Mouse (Mus musculus): ENCODE data around the gene Tspan1.

The Tspan1 gene

GRCm38 (mm10) chr4:116165708-116166407, 1.5 kb downstream of the Tspan1 start:
- no peak for DNase-seq (ENCODE audit: low spot score)

DNA sequence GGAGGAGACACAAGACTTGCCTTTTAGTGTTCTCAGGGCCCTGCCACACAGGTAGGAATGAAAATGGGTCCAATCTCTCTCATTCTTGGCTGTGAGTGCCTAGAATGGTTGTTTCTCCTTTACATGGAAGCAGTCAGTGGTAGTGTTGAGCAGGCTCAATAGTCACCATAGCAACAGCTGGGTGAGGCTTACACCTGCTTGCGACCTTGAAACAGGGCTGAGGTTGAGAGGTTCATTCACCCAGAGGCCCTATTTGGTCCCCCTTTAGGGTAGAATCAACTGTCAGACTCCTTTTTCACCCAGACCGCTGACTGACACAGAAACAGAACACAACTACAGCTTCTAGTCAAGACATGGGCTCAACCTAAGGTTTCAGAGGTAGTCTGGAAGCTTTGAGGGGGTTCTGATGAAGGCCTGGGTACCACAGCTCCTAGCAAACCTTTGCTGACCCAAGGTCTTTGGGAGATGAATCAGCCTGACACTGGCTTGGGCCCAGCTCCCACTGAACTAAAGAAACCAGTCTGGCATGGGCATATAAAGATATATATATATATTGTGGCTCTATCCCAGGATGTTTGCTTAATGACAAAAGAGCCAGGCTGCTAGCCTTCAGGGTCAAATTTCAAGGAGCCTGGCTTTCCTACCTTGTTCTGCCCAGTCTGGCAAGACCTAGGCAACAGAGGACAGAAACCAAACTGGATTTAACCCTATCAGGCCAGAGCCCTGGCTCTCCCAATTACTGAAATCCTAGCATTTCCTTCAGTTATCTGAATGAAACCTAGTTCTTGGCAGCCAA, 2.4 kb downstream of the Tspan1 start:
- DNase-seq (ENCODE audit: low spot score) = no peak

- no peak for DNase-seq (ENCODE audit: low spot score)
These were observed 5.3 kb downstream of the Tspan1 start for GRCm38 (mm10) chr4:116162142-116162541.

DNA sequence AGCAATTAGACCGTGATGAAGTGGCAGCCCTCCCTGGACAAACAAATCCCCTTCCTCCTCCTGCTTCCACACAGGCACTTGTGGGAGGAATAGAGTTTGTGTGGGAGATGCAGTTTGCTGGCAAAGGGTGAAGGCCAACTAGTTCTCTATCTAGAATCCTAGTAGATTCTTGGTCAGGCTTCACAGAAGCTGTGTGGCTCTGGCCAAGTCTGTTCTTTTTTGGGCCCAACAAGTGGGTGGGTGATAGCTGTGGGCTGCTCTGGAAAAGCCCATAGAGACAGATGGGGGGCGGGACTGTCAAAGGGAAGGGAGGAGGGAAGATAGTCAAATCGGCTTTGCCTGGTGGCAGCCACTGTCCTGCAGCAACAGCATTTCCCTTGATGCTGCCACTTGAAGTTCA, 6.6 kb downstream of the Tspan1 start:
- DNase-seq (ENCODE audit: low spot score) = no peak

DNA sequence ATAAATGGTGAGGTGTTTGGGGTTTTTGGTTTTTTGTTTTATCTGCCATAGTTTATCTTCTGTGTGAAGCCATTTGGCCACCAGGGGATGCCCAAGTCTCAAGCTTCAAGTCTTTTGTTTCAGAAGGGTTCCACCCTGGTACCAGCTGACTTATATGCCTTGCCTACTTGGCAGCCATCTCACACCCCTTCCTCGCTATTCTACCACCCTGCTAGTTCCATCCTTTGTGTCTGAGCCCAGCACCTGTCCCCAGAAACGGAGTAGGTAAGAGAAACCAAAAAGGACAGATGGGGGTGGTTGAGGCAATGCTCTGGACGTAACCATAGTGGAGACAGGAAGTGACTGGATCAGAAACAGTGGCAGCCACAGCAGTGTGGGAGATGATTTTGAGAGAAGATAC, 7.5 kb downstream of the Tspan1 start:
- no peak for DNase-seq (ENCODE audit: low spot score)

DNA sequence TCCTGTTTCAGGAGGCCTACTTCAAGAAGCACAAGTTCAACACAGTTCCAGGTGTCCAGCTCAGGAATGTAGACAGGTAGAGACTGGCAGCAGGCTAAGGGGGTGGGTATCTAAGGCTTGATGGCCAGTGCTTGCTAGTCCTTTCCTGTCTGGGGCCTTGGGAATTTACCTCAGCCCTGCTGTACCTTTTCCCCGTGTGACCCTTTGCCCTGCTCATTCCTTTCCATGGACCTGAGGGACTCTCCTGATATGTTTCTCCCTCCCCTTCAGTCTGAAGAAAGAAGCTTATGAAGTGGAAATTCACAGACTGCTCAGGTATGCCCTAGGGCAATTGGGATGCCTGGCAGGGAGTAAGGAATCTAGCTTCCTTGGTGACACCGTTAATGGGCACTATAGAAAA, 9.5 kb downstream of the Tspan1 start:
- DNase-seq (ENCODE audit: low spot score) = no peak

- DNase-seq (ENCODE audit: low spot score) = no peak
These were observed 14.7 kb downstream of the Tspan1 start for GRCm38 (mm10) chr4:116152702-116153101.

- DNase-seq (ENCODE audit: low spot score) = no peak
These were observed 16.2 kb downstream of the Tspan1 start, which contains the start of gene Lurap1 for GRCm38 (mm10) chr4:116151238-116151637. Lurap1 (minus strand) TSS chr4:116151338.

GRCm38 (mm10) chr4:116150862-116151221, 16.6 kb downstream of the Tspan1 start:
- DNase-seq (ENCODE audit: low spot score) = no peak

DNA sequence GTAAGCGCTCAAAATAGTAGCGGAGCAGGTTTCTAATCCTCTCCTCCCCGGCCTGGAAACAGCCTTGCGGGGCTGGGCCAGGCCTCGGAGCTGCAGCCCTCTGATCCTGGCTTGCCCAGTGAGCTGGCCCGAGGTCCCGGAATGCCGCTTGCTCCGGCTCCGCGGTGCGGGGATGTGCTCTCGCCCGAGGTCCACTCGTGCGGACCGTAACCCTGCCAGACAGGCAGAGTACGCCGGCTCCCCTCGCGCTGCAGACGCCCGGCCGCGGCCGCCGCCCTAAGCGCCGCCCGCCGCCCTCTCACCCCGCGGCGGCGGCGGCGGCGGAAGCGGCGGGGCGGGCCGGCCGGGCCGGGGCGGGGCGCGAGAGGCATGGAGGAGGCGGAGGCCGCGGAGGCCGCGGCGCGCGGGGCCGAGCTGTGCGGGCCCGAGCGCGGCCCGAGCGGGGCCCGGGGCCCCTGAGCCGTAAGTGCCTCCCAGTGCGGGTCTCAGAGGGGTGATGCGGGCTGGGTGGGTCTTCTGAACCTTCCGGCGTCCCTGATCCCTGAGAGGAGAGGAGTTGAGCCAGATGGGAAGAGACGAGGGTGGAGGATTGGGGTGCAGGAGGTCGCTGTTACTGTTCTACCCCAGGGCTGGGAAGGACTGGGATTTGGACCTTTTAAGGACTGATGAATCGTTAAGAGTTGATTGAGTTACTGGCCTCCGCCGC, 17.1 kb downstream of the Tspan1 start:
- DNase-seq (ENCODE audit: low spot score) = peak; percentile 71

- no peak for DNase-seq (ENCODE audit: low spot score)
These were observed 17.6 kb downstream of the Tspan1 start for GRCm38 (mm10) chr4:116149812-116150155.

GRCm38 (mm10) chr4:116143891-116144717, 23.3 kb downstream of the Tspan1 start:
- peak; percentile 62 for DNase-seq (ENCODE audit: low spot score)

DNA sequence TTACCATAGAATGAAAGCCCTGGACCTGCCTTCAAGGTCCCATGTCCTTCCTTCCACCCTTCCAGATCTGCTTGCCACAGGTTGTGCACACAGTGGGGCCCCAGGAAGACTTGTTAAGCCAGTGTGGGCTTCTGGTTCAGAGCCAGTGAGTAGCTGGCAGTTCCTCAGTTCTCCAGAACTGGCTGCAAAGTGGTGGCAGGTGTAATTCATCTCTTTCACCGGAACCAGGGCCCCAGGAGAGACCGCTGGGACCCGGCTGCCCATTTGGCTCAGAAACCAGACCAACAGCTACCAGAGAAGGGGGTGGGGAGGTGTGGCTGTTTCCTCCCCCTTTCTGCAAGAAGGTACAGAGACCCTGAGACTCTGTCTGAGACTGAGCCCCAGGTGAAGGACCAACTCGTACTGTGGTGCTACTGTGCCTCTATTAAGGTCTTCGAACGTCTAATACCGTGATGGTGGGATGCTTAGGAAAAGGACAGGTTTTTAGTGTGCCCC, 24.0 kb downstream of the Tspan1 start:
- DNase-seq (ENCODE audit: low spot score) = no peak

GRCm38 (mm10) chr4:116142269-116142668, 25.1 kb downstream of the Tspan1 start:
- no peak for DNase-seq (ENCODE audit: low spot score)

DNA sequence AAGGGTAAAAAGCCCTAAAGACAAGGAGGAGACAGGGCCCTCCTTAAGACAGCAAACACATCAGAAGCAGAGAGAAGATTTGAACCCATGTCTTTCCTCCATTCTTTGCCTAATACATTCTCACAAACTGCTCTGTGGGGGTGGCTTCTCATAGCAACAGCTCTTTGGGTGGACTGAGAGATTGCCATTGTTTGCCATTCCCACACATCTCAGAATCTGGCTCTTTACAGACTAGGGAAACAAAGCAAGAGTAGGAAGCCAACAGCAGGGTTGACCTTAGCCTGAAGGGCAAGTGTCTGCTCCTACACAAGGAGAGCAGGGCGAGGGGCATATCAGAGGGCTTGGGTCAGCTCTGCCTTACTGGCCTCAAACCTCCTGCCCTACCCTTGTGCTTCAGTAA, 25.7 kb downstream of the Tspan1 start:
- DNase-seq (ENCODE audit: low spot score) = no peak

DNA sequence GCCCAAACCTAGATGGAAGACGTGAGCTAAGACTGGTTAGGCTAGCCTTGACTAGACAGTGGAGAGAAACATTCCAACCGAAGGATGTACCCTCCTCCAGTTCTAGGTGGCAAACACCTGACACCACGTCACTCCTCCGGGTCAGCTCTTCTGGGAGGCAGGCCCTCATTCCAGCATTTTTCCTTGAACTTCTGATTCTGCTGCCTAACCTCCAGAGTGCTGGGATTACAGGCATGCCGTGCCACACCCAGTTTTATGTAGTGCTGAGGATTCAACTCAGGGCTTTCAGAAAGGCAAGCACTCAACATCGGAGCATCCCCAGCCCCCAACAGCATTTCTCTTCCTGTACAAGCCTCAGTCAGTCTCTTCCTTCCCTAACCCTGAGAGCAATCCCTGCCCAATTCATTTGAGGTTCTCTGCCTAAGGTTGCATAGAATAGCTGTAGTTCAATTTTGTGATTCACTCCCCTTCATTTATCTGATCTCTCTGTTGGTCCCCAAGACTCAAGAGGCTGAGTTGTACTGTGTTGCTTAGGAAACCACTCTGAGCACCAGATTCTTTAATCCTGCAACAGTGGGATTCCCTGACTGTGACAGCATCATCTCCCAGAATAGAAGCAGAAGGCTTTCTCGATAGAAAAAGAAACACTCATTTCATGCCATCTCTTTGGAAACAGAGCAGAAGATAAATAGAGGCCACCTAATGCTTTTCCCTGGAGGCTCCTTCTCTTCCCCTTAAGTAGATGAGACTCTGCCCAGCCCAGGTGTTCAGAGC, 26.4 kb downstream of the Tspan1 start:
- DNase-seq (ENCODE audit: low spot score) = no peak

DNA sequence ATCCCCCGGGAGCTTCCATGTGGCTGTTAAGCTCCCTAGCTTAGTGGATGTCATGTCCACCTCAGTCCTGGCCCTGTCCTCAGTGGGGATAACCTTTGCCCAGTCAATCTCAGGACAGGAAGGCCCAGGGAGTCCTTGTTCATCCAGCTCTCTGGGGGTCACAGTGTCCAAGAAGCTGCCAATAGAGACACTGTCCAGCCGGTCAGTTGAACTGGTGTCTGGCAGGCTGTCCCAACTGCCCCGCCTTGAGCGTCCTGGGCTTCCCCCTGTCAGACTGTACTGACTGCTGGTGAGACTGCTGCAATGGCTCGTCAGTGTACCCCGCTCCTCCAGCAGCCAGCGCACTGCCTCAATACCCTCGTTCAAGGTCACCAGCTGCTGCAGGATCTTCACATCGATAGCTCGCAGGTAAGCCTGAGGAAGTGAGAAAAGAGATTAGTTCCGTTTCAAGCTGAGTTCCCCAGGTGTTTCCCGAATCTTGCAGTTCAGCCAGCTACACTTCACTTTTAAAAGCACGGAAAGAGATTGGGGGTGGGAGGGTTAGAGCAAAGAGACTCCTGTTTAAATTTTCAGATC, 29.9 kb downstream of the Tspan1 start:
- DNase-seq (ENCODE audit: low spot score) = no peak

GRCm38 (mm10) chr4:116134990-116135389, 32.4 kb downstream of the Tspan1 start:
- DNase-seq (ENCODE audit: low spot score) = no peak

DNA sequence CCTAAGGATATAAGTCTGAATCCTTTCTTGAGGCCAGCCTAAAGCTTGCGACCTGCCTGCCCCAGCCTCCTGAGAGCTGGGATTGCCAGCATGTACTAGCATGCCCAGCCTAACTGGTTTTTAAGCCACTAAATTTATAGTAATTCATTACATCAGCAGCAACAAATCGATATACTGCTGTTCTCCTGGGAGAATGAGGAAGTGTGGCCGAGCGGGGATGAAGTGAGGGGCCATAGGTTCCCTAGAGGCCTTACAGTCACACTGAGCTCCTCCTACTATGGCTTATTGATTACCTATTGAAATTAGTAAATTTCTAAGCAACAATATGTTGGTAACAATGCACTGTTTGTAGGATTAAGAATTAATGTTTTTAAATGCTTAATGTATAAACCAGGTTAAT, 34.3 kb downstream of the Tspan1 start:
- no peak for DNase-seq (ENCODE audit: low spot score)

DNA sequence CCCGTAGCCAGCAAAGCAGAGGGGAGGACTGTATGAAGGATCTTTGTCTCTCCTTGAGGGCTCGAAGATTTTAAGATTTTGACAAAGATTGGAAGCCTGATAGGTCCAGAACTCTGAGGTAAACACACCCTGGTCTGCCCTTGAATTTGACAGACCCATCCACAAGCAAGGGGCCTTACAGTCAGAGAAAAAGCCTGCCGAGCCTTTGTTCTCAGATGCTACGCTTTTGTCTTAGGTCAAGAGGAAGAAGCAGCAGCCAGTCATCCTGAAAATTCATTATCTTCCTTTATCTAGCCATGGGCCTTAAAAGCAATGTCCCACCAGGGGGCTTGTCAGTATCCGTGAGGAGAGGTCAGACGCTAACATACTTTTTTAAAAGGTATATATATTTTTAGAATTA, 39.4 kb downstream of the Tspan1 start:
- no peak for DNase-seq (ENCODE audit: low spot score)
